8 mouse cellular contexts compared by ENCODE assay signal in the genomic region with DNA sequence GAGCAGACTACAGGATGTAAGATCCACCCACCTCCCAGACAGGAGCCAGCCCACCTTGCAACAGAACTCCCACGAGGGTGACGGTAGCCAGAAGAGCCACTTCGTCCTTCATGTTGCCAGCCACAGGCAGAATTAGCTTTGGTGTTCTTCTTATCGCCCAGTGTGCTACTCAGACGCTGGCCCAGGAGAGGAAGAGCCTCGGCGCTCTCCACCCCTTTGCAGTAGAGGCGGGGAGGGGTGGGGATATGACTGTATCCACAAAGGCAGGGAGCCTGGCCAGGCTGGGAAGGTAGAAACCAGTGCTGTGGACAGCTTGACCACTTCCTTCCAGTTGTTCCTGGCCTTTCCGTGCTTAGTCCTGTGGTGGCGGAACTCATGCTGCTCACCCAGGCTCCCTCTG. TPM values are rescaled to one million over a fixed set of nuclear protein-coding genes. Genes with fewer than 3 reads are reported as not detected.
DNase-seq lines count a peak whose midpoint lies in the region; ATAC-seq and TF ChIP-seq lines count a peak whose summit lies in the region.

A gene (minus strand): TSS at position 293 of the 400 bp plus-strand sequence.

- no peak within 1 kb of the TSS for H3K9ac ChIP-seq in heart, postnatal 0 days (replicated peaks; ENCODE audit: low read depth, low read length)
- peak within 1 kb of the TSS; percentile 75 for H3K9ac ChIP-seq in liver, embryonic 13.5 days
- H3K9ac ChIP-seq in stomach, embryonic 15.5 days: no peak within 1 kb of the TSS

- peak within 1 kb of the TSS; percentile 63; the same call in 1 of the 2 replicates for H3K4me3 ChIP-seq in heart, postnatal 0 days (ENCODE audit: low read depth, low read length)
- H3K4me3 ChIP-seq in liver, embryonic 13.5 days (replicated peaks): peak within 1 kb of the TSS; percentile 72
- peak within 1 kb of the TSS; percentile 52 for H3K4me3 ChIP-seq in stomach, embryonic 15.5 days (replicated peaks)

- peak; percentile 36 for ATAC-seq in common myeloid progenitor, adult 5-6 weeks (replicated peaks; ENCODE audit: low read depth, poor library complexity, severe bottlenecking)
- no peak for ATAC-seq in heart, postnatal 0 days (ENCODE audit: insufficient read depth, low read depth)
- ATAC-seq in liver, embryonic 13.5 days (ENCODE audit: low read depth): 0 out of 2 replicates have a peak, but pooled peaks have one; percentile 27
- ATAC-seq in stomach, embryonic 15.5 days (ENCODE audit: insufficient read depth, low FRiP score, low read depth): no peak

- no peaks in the 10 kb centered on the region for H3K9me3 ChIP-seq in heart, postnatal 0 days (replicated peaks; ENCODE audit: control insufficient read depth, low read length)
- H3K9me3 ChIP-seq in liver, embryonic 13.5 days (replicated peaks): no peaks in the 10 kb centered on the region
- no peaks in the 10 kb centered on the region for H3K9me3 ChIP-seq in stomach, embryonic 15.5 days

- DNase-seq in layer of hippocampus, adult 11-12 months (ENCODE audit: low spot score): peak; percentile 39
- no peak for DNase-seq in layer of hippocampus, adult 18-20 months (ENCODE audit: low spot score in 2 of 2)
- no peak for DNase-seq in heart, postnatal 0 days (ENCODE audit: low spot score)
- no peak for DNase-seq in liver, embryonic 13.5 days
- DNase-seq in thymus, postnatal 36 days: no peak
- DNase-seq in left cerebral cortex, adult 11 months (ENCODE audit: low spot score): no peak

- TF ChIP-seq EP300 in heart, postnatal 0 days (IDR thresholded peaks at IDR 0.05; ENCODE audit: low read depth): no peak

- WGBS in heart, postnatal 0 days: 36% methylated on average over 10 of the region's 10 CpGs
- 9% methylated on average over 10 of the region's 10 CpGs for WGBS in liver, embryonic 13.5 days (ENCODE audit: insufficient replicate concordance)
- 39% methylated on average over 10 of the region's 10 CpGs for WGBS in stomach, embryonic 15.5 days

- no peak within 1 kb of the TSS for H3K27ac ChIP-seq in heart, postnatal 0 days (ENCODE audit: low read depth)
- peak within 1 kb of the TSS; percentile 65 for H3K27ac ChIP-seq in liver, embryonic 13.5 days
- H3K27ac ChIP-seq in stomach, embryonic 15.5 days: no peak within 1 kb of the TSS

- H3K4me2 ChIP-seq in heart, postnatal 0 days (ENCODE audit: low read depth, low read length): peak within 1 kb of the TSS; percentile 94
- peak within 1 kb of the TSS; percentile 99 for H3K4me2 ChIP-seq in liver, embryonic 13.5 days
- H3K4me2 ChIP-seq in stomach, embryonic 15.5 days: peak within 1 kb of the TSS; percentile 92

- peaks cover 12% of the 10 kb centered on the region for H3K4me1 ChIP-seq in heart, postnatal 0 days (ENCODE audit: control insufficient read depth, insufficient read depth)
- peaks cover 50% of the 10 kb centered on the region for H3K4me1 ChIP-seq in liver, embryonic 13.5 days (replicated peaks)
- peaks cover 13% of the 10 kb centered on the region for H3K4me1 ChIP-seq in stomach, embryonic 15.5 days

- no peak for TF ChIP-seq CTCF in heart, postnatal 0 days (IDR thresholded peaks at IDR 0.05; ENCODE audit: low read depth)

- H3K36me3 ChIP-seq in heart, postnatal 0 days (replicated peaks; ENCODE audit: control insufficient read depth, insufficient read depth, low read length): peaks cover 13% of the 10 kb centered on the region
- H3K36me3 ChIP-seq in liver, embryonic 13.5 days: peaks cover 23% of the 10 kb centered on the region
- peaks cover 15% of the 10 kb centered on the region for H3K36me3 ChIP-seq in stomach, embryonic 15.5 days

- peaks cover 12% of the 10 kb centered on the region for H3K27me3 ChIP-seq in heart, postnatal 0 days (ENCODE audit: control insufficient read depth, insufficient read depth, low read length)
- H3K27me3 ChIP-seq in liver, embryonic 13.5 days: peaks cover 3% of the 10 kb centered on the region; the same call in 1 of the 2 replicates
- peaks cover 16% of the 10 kb centered on the region; the same call in 1 of the 2 replicates for H3K27me3 ChIP-seq in stomach, embryonic 15.5 days (replicated peaks)

RNA-seq across cellular contexts. Expression of the gene that starts here (rescaled TPM):
- 1 to 10 TPM; 6.8 to 7.1 TPM for total RNA-seq in layer of hippocampus, adult 18-20 months (2021)
- total RNA-seq in common myeloid progenitor, adult 5-6 weeks (2017): 3.6 and 5.0 TPM in 2 replicates
- total RNA-seq in heart, postnatal 0 days (2014; rRNA removed; ENCODE audit: low replicate concordance): 5.1 TPM in 1 of 2 replicates, not detected in the other
- polyA plus RNA-seq in heart, postnatal 0 days (2015; fragmentation: Nextera tagmentation; extraction: Ambion mirVana): 2.2 TPM in 2 replicates
- polyA plus RNA-seq in liver, embryonic 13.5 days (2015; fragmentation: Nextera tagmentation; extraction: Ambion mirVana): 0.49 and 0.99 TPM in 2 replicates
- polyA plus RNA-seq in stomach, embryonic 15.5 days (2015; fragmentation: Nextera tagmentation; extraction: Ambion mirVana): 3.7 and 4.5 TPM in 2 replicates

Comparison
In these comparisons a context has a peak if more than half of its experiments do, and no peak if none do; other contexts are left out.
1. Peak in ATAC-seq, H3K4me3 ChIP-seq, H3K27ac ChIP-seq, H3K9ac ChIP-seq and H3K4me2 ChIP-seq in liver, embryonic 13.5 days; RNA of the gene not detected or under 1 TPM.